Mouse (Mus musculus) CD4-positive, CD25-positive, alpha-beta regulatory T cell, adult 4 months (primary cell): ENCODE data around the gene Ifnar1. TPM values are rescaled to one million over a fixed set of nuclear protein-coding genes. Genes with fewer than 3 reads are reported as not detected.
A peak's percentile ranks its signal among the peaks of the same experiment; 100 is the strongest.

ENCODE experiments used
- ATAC-seq: one replicate; pipeline ENCODE4 v1.8.0; 2017
- polyA plus RNA-seq, 2 experiments: library from polyadenylated mRNA; unstranded; fragments of 100-300 nt; shearing (Covaris generic); gene quantifications; one replicate each; pipeline ENCODE4 v1.2.1; 2017

Ifnar1 gene
- polyA plus RNA-seq, 2 experiments from 2014 or later, result 86.0 to 120 TPM

DNA sequence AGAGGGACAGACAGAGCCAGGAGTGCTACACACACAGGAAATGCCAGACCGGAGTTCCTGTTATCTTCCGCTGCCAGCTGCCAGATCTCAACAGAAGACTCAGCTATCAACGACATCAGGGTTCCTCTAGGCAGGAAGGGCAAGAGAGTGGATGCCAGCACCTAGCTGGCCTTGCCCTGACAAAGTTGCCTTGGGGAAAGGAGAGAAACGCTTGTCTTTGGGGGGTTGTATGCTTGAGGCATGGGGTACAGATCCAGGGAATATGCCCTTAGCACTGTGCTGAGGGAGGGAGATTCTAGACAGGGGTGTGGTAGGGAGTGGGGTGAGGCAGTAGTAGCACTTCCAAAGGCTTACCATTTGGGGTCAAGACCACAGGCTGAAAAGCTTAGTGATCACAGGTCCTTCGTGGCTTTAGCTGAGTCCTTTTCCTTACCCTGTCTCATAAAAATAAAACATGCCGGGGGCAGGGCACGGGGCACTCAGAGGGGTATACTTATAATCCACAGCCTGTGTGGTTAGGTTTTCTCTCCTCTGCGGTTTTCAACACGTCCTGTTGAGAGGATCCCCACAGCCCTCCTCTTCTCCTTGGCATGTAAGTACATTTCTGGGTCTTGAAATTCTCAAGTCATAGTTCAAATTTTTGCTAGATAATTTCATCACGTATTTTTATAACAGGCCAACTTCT, 60.7 kb downstream of the Ifnar1 start:
- ATAC-seq, result peak; percentile 55

GRCm38 (mm10) chr16:91546391-91546835, 61.4 kb downstream of the Ifnar1 start:
- ATAC-seq, result peak; percentile 10

DNA sequence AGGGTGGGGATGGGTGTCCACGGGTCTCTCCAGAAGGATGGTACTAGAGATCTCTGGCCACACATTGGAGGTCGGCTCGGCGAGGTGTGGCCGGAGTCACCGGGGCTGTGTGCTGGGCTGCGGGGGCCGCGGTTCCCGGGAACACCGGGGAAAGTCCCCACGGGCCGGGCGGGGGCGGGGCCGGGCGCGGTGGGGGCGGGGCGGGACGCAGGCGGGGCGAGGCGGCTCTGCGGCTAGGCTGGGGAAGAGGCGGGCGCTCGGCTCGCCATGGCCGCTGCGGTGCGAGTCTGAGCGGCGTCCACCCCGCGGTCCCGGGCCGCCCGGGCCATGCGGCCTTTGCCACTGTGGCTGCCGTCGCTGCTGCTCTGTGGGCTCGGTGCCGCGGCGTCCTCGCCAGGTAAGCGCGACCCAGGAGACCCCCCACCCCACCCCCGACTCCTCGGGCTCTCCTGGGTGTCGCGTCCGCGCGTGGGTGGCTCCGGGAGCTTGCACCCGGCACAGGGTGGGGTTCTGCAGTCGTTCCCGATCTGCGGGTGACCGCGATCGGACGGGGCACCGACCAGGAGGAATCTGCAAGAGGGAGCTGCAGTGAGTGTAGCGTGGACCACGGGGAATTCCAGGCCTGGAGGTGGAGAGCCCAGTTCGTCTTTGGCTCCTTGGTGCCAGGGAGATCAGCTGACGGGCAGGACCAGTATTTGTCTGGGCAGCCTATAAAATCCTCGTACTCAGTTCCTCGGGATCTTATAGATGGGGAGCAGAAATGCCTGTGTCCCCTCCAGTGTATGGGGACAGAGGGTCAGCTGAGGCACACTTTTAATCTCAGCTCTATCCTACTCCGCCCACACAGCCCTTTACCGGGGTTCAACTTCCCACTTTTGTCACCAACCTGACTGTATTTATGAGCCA, 62.1 kb downstream of the Ifnar1 start, which contains the start of gene Ifngr2:
Gene Ifngr2, plus strand, starts transcription at position 237 of the 906 bp plus-strand sequence.
- peak; percentile 35 for ATAC-seq

DNA sequence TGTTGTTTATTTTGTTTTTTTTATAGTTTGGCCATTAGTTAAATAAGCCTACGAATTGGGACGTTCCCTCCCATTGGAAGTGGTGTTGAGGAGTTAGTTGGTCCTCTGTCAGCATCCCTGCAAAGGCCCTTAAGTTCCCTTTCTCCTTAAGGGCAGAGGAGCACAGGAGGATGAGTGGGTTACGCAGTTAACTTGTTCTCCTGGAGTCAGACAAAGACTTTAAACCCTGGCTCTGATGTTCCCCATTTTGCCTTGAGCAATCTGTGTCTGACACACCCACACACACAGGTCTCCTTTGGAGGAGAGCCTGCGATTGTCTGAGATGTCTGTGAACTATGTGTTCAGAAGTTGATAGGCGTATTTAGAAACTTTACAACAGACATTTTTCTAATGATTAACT, 62.9 kb downstream of the Ifnar1 start:
- no peak for ATAC-seq

DNA sequence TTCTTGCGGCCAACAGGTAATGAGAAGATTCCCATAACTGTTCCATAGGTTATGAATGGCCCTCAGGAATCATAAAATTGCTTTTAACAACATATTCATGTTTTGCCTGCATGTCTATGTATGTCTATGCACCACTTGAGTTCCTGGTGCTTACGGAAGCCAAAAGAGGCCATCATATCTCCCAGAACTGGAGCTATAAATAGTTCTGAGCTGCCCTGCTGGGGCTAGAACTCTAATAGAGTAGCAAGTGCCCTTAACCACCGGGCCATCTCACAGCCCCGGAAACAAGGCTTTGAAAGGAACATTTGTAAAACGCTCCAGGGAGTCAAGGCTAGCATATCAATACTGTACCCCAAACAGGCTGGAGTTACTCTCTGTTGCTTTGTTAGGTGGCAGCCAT, 63.5 kb downstream of the Ifnar1 start:
- ATAC-seq, result peak; percentile 9

DNA sequence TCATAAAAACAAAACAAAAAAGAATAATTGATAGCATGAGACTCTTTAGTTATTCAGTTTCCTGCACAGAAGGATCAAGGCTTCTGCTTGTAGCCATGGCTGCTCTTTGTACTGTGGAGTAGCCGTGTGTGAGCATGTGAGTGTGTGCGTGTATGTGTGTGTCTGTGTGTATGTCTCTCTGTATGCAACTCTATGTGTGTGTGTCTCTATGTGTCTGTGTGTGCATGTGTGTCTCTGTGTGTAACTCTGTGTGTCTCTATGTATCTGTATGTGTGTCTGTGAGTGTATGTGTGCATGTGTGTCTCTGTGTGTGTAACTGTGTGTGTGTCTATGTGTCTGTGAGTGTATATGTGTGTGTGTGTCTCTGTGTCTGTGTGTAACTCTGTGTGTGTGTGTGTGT, 64.0 kb downstream of the Ifnar1 start:
- ATAC-seq, result peak; percentile 32

GRCm38 (mm10) chr16:91549616-91550015, 64.6 kb downstream of the Ifnar1 start:
- no peak for ATAC-seq

DNA sequence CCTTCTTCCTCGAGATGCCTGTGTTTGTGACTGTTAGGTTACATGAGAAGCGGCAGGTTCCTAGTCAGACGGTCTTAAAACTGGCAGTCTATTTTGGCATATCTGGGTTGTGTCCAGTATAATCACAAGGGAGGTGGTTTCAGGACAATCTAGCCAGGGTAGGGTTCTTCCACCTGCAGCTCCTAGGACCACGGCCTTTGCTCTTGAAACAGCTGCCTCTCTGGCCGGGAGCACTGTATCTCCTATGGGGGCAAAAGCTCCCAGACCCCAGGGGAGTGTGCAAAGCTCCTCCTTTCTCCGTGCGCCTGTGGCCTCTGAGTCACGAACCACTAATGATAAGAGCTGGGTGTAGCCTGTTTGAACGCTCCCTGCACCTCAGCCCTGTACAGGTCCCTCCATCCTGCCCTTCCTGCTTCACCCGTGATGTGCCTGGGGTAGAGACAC, 66.1 kb downstream of the Ifnar1 start:
- ATAC-seq, result no peak

DNA sequence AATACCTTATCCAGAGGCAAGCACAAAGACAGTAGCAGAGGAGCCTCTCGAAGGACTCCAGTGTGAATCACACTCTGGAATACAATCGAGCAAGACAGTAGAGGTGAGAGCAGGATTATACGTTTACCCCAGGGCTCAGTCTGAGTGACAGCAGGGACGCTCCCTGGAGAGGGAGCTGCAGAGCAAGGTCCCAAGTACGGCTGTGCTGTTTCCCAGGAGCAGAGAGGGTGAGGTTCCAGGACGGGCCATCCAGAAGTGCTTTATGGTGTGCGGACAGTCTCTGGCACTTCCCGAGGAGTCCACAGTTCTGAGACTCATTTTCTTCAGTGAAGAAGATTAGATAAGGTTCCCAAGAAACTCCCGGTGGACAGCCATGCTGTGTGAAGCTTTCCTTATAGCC, 67.0 kb downstream of the Ifnar1 start:
- no peak for ATAC-seq

DNA sequence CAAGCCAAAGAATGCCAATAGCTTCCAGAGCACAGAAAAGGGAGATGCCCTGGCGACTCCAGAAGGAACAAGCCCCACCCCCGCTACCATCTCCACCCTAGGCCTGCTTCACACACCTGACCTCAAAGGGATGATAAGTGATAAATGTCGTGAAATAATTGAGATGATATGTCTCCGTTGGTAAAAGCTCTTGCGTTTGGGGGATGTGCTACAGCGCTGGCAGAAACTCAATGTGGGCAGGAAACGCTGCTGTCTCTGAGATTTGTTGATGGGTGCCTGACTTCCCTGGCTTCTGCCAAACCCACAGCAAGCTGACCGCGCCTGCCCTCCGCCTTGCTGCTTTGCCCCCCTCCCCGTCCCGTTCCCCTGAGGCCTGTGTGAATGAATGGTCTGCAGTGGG, 68.6 kb downstream of the Ifnar1 start:
- peak; percentile 66 for ATAC-seq

- no peak for ATAC-seq
Observed at GRCm38 (mm10) chr16:91555017-91555605, 70.1 kb downstream of the Ifnar1 start.

DNA sequence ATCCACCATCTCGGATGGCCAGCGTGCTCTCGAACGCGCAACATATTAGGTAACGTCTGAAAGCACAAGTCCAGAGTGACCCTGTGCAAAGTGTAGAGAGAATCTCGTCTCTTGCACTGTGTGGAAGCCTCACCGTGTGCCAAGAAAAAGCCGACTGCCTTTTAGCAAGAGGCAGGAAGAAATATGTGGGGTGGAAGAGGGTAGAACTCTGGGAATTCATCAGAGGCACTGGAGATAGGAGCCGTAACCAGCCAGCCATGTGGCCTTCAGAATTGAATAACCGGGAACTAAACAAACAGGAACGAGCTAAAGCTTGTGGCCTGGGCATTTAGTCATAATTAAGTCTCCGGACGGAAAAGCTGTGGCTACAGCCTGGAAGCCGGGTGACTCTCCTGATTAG, 71.6 kb downstream of the Ifnar1 start:
- no peak for ATAC-seq

Other genes with a start within 250 kb of the Ifnar1 start
- not detected for gene Olig1, start 215.5 kb upstream of the Ifnar1 start, polyA plus RNA-seq
- 10 to 100 TPM; 45.8 to 48.2 TPM for gene Ifnar2, start 112.5 kb upstream of the Ifnar1 start, polyA plus RNA-seq
- gene Gm21970, start 93.5 kb upstream of the Ifnar1 start, polyA plus RNA-seq, result not detected
- 100 to 1,000 TPM; 131 to 143 TPM for gene Il10rb, start 79.1 kb upstream of the Ifnar1 start, polyA plus RNA-seq
- gene Ifngr2, start 61.8 kb downstream of the Ifnar1 start, polyA plus RNA-seq, result 10 to 100 TPM; 29.9 to 35.3 TPM
- 10 to 100 TPM; 27.7 to 38.4 TPM for gene Tmem50b, start 112.6 kb downstream of the Ifnar1 start, polyA plus RNA-seq
- gene Dnajc28, start 133.8 kb downstream of the Ifnar1 start, polyA plus RNA-seq, result 1 to 10 TPM; 1.6 to 2.9 TPM
- 10 to 100 TPM; 60.1 to 96.6 TPM for gene Gart, start 161.7 kb downstream of the Ifnar1 start, polyA plus RNA-seq
- 100 to 1,000 TPM; 153 to 230 TPM for gene Son, start 162.3 kb downstream of the Ifnar1 start, polyA plus RNA-seq
- gene Donson, start 203.5 kb downstream of the Ifnar1 start, polyA plus RNA-seq, result 10 to 100 TPM; 13.4 to 31.8 TPM
- gene Cryzl1, start 243.7 kb downstream of the Ifnar1 start, polyA plus RNA-seq, result 10 to 100 TPM; 65.7 to 82.1 TPM
- gene Itsn1, start 244.0 kb downstream of the Ifnar1 start, polyA plus RNA-seq, result 1 to 10 TPM; 2.1 to 2.4 TPM